Mouse (Mus musculus): ENCODE measurements around the gene Zbtb32.

Zbtb32 gene

DNA sequence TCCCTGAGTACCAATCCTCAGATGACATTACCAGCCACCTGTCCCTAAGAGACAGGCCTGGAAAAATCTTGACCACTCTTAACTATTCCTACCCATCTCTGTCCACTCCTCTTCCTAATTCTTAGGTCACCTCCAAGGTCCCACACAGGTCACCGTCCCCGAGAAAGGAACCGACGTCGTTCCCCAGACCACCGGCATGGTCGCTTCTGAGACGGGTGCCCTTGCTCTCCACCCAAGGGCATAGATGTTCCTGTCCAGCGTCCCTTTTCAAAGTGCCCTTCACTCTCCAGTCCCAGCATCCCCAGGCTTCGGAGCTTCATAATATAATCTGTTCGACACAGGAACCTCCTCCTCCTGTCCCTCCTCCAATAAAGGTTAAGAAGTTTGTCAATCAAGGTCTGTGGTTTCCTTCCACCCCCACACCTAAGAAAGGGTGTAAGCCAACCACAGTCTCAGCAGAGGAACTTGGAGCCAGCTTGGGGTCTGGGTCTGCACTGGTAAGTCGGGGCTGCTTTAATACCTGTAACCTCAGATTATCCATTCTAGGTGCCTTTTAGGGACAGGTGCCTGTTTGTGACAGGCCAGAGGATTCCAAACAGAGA, 33.6 kb downstream of the Zbtb32 start, which contains the start of gene Igflr1:
Gene Igflr1 (plus strand): TSS at position 458 of the 602 bp plus-strand sequence.
- no peak for DNase-seq

DNA sequence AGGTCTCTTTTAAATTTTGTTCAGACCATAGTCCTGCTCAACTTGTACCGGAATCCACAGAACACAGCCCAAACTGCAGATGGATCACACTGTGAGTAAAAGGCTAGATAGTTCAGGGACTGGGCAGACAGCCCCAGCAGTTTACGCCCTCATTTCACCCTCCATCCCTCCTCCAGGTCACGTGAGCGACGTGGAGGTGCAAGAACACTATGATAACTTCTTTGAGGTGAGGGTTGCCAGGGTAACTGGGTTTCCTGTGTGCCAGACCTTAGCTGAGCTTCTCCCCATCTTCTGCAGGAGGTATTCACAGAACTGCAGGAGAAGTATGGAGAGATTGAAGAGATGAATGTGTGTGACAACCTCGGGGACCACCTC, 34.8 kb downstream of the Zbtb32 start:
- no peak for DNase-seq

DNA sequence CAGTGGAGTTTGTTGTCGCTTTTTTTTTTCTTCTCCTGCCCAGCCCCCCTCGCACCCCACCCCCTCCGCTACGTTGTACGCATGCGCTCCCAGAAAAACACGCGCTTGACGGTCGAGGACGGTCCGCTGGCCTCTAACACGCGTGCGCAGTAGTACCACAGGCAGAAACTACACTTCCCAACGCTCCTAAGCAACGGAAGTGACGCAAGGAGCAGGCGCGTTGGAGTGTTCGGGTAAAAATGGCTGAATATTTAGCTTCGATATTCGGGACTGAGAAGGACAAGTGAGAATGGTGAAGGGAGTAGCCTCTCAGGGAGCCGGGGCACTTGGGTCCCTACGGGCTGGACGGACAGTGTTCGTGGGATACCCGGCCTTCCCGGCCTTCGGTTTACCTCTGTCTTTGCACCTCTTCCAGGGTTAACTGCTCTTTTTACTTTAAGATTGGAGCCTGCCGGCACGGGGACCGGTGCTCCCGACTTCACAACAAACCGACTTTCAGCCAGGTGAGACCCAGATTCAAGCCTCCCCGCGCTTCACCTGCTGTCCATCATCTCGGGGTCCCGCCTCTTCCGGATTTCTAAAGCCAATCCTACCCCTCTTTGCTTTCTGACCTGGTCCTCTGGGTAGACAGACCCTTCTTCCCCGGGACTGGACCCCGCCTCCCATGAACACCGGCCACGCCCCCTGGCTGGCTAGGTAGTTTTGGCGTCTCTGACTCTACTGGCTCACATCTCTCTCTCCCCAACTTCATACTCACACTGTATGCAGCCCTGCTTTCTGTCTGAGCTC, 35.4 kb downstream of the Zbtb32 start, which contains the start of the genes U2af1l4, Gm49396 and Psenen:
Gene U2af1l4 (plus strand): TSS at position 185 of the 789 bp plus-strand sequence.
Gene Gm49396 (plus strand): TSS at position 228 of the 789 bp plus-strand sequence.
Gene Psenen (minus strand): TSS at position 511 of the 789 bp plus-strand sequence.
- peak; percentile 98 for DNase-seq

DNA sequence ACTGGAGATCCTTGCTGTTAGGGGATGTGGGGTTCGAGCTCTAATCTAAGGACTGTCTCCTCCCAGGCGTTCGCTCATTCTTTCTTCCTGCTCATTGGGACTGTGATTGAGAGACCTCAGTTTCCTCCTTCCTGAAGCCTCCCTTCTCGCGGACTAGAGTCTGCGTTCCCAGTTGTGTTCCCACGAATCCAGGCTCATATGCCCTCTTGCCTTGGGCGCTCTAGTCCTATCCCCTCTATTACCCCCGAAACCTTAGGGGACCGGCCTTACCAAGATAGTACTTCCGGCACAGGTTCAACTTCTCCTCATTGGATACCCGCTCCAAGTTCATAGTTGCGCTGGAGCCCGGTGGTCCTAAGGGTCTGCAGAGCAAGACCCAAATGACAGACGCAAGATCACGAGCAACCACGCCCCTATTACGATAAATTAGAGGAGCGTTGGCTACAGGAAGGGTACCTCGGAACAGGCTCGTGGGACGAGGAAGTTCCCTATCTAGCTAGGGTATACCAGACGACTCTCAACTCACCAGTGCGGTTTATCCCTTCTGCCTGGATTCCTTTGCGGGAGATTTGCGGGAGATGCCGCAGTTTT, 36.1 kb downstream of the Zbtb32 start:
- DNase-seq: no peak

DNA sequence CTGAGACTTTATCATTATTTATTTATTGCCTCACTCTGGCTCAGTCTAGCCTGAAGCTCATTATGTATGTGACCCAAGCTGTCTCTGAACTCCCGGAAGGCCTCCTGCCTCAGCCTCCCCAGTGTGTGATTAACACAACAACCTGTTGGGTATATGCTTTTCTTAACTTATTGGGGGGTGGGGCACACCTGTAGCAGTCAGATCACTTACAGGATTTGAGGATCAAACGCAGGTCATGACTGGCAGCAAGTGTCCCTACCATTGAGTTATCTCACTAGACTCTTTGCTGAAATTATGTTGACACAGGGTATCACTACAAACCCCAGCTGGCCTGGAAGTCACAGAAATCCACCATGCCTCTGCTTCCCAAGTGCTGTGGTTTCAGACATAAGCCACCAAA, 38.4 kb downstream of the Zbtb32 start:
- DNase-seq: no peak

DNA sequence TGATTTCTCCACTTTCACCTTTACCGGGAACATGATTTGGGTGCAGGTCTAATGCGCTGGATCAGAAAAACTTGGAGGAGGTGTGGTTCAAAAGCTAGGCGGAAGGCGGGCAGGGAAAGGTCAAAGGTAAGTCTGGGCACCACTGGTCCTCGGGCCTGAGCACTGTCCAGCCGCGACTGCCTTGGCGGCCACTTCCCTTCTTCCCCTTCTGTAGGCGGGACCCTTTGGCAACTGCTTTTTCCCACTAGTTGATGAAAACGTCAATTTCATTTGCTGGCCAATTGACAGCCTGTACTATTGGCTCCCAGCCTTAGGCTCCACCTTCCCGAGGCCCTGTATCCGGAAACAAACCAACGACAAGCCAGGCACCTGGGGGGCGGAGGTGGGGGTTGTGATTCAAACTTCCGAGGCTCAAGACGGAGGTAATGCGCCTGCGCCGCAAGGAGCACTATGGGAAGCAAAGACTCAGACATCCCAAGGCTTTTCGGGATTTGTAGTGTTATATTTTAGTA, 39.2 kb downstream of the Zbtb32 start, which contains the start of gene Lin37:
Gene Lin37 (minus strand): TSS at position 396 of the 512 bp plus-strand sequence.
- peak; percentile 100 for DNase-seq

DNA sequence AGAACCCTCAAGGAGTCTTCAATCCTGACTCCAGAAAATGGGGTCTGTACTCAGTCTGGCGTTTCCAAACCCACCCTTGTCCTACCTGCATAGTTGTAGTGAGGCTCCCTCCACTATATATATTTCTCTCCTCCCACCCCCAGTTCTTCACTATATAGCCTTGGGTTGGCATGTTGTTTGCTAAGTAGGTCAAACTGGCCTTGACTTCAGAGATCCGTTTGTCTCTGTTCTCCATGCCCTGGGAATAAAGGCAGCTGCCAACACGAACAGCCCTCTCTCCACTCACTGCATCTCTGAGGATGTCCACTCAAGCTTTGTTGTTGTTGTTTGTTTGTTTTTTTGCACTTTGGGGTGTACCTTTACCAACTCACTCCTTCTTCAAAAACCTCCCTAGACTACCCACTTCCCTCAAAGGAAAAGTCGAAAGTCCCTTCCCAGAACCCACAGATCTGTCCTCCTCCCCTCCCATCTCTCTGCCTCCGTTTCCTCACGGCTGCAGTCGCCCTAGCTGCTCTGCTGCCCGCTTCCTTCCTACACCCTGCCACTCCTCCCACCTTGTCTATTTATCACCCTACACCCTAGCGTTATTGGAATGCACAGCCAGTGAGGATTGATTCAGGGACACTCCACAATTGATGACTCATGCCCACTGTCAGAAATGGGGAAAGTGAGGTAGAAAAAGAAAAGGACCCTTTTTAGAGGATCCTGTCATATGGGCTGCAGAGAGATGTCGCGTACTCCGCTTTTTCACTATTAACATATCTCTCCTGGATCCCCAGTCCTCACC, 39.9 kb downstream of the Zbtb32 start:
- DNase-seq: peak; percentile 24

DNA sequence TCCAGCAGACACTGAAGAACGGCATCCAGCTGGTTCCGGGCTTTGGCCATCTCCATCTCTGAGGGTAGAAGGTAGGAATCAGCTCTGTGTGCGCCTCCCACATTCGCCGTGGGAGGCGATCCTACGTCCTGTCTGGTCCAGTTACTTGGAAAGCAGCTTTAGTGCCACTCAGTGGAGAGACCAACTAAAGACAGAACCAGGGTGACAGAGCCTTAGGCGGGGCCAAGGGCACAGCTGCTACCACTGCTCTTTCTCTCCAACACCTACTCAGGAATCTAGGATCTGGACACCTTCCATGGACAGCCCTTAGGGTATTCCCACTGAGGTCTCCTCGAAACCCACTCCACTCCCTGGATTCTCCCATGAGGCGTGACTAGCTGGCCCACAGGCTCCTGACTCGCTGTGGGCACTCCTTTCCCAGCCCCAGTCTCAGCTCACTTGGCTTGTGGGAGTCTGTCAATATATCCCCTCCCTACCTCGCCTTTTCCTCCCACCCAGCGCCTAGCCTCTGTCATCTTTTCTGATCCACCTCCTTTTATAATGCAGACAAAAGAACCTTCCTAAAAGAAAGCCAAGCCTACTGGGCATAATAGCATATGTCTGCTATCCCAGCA, 40.7 kb downstream of the Zbtb32 start:
- DNase-seq: no peak

DNA sequence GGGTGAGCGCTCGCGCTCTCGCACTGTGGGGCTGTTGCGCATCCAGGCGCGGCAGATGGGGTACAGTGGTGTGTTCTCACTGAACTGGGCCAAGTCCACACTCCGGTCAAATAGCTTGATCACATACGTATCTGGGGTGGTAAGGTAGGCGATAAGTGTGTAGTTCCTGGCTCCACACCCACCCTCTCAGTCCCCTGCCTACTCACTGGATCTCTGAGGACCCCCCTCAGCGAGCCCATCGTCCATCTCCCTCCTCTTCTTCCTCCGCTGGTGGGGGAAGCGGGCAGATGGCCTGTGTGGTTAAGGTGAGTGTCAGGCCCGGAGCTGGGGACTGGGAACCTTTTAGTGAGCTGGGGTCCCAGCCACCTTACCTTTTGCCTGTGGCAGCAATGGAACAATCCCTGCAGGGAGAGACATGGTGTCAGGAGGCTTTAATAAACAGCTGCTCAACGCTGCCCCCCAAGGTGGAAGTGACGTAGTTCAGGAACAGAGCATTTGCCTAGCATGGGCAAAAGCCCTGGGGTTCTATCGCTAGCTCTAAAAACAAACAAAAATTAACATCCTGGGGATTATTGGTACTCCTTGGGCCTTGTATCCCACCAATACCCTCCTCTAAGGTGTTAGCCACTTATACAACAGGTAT, 41.7 kb downstream of the Zbtb32 start:
- DNase-seq: no peak

DNA sequence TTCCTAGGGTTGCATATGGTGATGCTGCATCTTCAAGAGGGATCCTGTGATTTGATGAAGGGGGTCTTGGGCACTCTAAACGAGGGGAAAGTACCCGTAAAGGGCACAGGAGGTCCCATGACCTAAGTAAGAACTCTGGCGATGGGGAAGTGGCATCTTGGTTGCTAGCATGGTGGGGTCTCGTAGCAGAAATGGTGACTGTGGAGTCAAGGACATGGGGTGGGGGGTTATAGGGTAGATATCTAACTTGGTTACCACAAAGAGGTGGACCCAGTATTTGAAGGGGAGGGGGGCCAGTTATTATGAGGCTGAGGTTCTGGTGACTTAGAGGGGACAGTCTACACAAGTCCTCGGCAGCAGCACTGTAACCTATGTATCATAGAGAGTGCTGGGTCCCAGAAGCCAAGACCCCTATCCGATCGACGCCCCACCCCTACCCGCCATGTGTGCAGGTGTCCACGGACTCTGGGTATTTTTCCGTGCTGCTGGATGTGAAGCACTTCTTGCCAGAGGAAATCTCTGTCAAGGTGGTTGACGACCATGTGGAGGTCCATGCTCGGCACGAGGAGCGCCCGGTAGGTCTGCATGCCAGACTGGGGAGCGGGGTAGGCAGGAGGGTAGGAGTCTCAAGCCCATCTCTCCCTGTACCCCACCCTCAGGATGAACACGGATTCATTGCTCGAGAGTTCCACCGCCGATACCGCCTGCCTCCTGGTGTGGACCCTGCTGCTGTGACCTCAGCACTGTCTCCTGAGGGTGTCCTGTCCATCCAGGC, 44.7 kb downstream of the Zbtb32 start:
- peak; percentile 23 for DNase-seq

DNA sequence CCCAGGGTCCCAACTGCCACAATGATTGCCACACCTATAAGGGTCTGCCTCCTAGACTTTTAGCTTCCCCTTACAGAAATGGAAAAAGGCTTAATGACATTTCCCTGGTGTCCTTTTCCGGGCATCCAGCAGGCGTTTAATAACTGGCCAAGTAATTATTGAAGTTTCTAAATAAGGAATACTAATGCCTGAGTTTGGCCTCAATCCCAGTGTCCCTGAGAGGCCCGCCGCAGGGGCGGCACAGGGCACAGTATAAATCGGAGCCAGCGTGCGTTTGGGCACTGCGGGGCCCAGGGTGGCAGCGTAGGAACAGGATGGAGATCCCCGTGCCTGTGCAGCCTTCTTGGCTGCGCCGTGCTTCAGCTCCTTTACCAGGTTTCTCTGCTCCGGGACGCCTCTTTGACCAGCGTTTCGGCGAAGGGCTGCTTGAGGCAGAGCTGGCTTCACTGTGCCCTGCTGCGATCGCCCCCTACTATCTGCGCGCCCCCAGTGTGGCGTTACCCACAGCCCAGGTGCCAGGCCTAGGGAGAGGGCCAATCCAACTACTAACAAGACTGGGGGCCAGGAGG, 45.6 kb downstream of the Zbtb32 start:
- peak; percentile 64 for DNase-seq

DNA sequence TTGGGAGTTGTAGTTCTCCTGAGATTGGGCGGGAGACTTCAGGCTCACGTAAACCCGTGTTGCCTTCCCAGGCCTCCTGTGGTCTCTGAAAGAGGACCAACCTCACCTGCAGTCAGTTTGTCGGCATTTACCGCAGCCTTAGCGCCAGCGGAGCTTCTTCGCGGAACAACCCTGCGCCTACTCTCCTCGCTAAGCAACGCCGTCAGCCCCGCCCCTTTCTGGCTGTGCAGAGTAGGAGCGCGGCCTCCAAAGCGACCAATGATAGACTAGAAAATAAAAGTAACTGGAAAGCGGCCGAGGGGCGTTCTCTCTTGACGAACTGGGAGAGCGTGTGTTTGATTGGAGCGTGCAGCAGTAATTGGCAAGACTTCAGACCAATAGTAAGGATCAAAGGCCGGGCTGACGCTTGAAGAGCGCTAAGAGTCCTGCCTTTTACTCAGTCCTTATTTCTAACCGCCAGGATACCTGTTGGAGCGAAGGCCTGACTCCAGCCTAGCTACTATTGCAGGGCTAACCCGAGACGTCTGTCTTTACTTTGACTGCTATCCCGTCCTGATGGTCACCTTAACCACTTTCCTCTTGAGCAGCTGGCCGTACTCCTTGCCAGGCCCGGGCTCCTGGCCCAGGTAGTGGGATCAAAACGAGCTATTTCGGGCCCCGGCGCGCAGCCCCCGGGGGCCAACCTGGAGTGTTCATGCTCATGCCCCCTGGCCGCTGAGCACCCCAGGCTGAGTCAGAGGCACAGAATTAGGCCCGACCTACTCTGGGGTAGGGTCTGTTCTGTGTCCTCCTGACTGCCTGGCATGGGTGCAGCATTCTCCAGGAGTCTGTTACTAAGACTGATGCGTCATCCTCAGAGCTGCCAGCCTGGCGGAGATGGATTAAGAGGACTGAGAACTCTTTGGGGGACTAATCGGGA, 46.3 kb downstream of the Zbtb32 start, which contains the start of the genes Hspb6 and Proser3:
Gene Hspb6 (plus strand): TSS at position 77 of the 919 bp plus-strand sequence.
Gene Proser3 (minus strand): TSS at position 198 of the 919 bp plus-strand sequence.
- peak; percentile 99 for DNase-seq

DNA sequence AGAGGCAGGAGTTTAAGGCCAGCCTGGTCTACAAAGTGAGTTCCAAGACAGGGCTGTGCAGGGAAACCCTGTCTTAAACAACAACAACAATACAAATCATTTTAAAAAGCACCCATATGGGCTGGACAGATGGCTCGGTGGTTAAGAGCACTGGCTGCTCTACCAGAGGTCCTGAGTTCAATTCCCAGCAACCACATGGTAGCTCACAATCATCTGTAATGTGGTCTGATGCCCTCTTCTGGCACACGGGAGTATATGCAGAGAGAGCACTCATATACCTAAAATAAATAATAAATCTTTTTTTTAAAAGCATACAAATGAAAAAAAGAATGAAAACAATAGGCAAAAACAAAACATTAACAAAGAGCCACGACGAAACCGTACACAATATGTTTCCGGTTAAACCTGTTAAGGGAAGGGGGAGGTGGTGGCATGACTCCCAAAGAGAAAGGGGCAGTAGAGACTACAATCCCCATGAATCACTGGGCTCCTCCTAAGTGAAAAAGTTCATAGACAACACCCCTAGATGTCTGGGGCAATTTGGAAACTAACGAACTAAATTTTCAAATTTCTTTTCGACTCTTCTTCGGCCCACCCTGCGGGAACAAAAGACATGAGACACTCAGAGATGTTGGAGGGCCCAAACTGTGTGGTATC, 47.1 kb downstream of the Zbtb32 start:
- no peak for DNase-seq

DNA sequence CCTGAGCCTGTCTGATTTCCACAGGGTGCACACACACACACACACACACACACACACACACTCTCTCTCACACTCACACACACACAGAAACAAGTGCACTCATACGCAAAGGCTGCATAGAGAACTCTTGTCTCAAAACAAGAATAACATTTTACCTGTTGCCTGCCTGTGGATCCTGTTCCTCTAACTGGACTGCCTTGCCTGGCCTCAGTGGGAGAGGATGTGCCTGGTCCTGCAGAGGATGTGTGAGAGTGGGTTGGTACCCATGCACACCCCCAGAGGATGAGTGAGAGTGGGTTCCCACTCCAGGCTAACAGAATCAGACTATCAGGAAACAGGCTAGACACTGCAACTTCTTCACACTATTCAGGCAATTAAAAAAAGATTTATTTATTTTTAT, 48.1 kb downstream of the Zbtb32 start:
- no peak for DNase-seq

DNA sequence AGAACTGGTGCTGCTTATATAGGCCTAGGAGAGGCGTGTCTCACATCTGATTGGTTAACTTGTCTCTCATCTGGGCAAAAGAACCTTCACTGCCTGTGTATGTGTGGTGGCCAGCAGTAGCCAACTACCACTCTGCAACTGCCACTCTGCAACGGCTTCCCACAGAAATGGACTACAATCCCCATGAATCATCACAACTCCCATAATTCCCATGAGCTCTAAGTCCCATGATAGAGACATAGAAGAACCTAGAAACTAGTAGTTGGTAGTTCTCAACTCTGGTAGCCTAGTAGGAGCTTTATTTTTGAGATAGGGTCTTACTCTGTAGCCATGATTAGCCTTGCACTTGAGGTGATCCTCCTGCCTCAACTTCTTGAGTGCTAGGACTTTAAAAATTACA, 48.8 kb downstream of the Zbtb32 start:
- no peak for DNase-seq

DNA sequence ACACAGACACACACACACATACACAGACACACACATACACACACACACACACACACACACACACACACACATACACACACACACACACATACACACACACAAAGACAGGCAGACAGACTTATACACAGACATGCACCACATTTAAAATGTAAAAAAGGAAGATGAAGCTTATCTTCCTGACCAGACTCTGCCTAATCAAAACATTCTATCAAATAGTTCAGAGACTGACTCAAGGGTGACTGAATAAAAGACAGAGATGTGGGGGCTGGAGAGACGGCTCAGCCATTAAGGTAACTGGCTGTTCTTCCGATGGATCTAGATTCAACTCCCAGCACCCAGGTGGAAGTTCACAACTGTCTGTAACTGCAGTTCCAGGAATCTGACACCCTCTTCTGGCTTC, 54.4 kb downstream of the Zbtb32 start:
- DNase-seq: no peak

DNA sequence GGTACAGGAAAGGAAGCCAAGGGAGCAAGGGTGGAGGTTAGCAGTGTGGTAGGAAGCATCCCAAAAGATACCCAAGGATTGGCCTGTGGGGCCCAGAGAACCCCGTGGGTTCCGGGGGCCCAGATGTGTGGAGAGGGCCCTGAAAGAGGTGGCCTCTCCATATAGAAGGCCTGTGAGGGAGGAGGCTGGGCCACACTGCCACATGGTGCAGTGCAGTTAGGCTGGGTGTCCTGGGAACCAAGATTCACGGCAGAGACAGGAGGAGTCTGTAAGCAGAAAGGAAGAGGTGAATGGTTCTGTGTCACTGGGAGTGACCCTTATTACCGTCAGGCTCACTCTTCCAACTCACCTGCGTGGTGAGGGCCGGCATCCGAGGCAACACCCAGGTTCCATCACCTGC, 58.1 kb downstream of the Zbtb32 start:
- DNase-seq: no peak
